Mouse (Mus musculus) MEL (cell line): Measurements from ENCODE around the gene Eif2b1.
"Not testable (repeated sequence)": the region's sequence is repeated elsewhere in the genome, so short reads cannot be mapped to it uniquely, and the experiment has no call there.

Experiments used
- BHLHE40 ChIP-seq: IDR thresholded peaks from 2 replicates; pipeline ENCODE4 v1.6.1; 2012; ENCODE audit warnings: low read depth, mild to moderate bottlenecking, inconsistent platforms, low read length, improper control_type of control experiment, borderline replicate concordance
- CTCF ChIP-seq, 3 experiments: IDR thresholded peaks in 2 of 3; conservative IDR thresholded peaks in 1 of 3; 2 replicates each; pipeline ENCODE4 v1.5.1; 2011 to 2012; ENCODE audit warnings: low read length in 3 of 3, low read depth in 2 of 3, mild to moderate bottlenecking in 2 of 3, improper control_type of control experiment in 1 of 3, inconsistent platforms in 1 of 3, mixed read lengths in 1 of 3, moderate library complexity in 1 of 3; ENCODE audit not compliant: control insufficient read depth in 1 of 3, insufficient read depth in 1 of 3, poor library complexity in 1 of 3, severe bottlenecking in 1 of 3
- E2F4 ChIP-seq: IDR thresholded peaks from 2 replicates; pipeline ENCODE4 v1.6.1; 2011; ENCODE audit warnings: low read depth, low read length, improper control_type of control experiment, borderline replicate concordance
- ELF1 ChIP-seq: IDR thresholded peaks from 2 replicates; pipeline ENCODE4 v1.6.1; 2014; ENCODE audit warnings: low read depth, mild to moderate bottlenecking, inconsistent platforms, low read length, improper control_type of control experiment, moderate library complexity
- GABPA ChIP-seq: IDR thresholded peaks from 2 replicates; pipeline ENCODE4 v1.6.1; 2012; ENCODE audit warnings: low read depth, mild to moderate bottlenecking, inconsistent platforms, low read length, improper control_type of control experiment, moderate library complexity
- GATA1 ChIP-seq: IDR thresholded peaks from 2 replicates; pipeline ENCODE4 v1.6.1; 2011; ENCODE audit warnings: low read depth, low read length, improper control_type of control experiment
- MAFK ChIP-seq: IDR thresholded peaks from 2 replicates; pipeline ENCODE4 v1.6.1; 2011; ENCODE audit warnings: low read depth, mild to moderate bottlenecking, low read length, improper control_type of control experiment, borderline replicate concordance
- MAX ChIP-seq: IDR thresholded peaks from 2 replicates; pipeline ENCODE4 v1.6.1; 2011; ENCODE audit warnings: low read length, improper control_type of control experiment
- NELFE ChIP-seq: IDR thresholded peaks from 2 replicates; pipeline ENCODE4 v1.6.1; 2011; ENCODE audit warnings: low read depth, low read length, improper control_type of control experiment
- NRF1 ChIP-seq: IDR thresholded peaks from 2 replicates; pipeline ENCODE4 v1.6.1; 2014; ENCODE audit warnings: low read depth, mild to moderate bottlenecking, inconsistent platforms, low read length, improper control_type of control experiment, moderate library complexity; ENCODE audit not compliant: poor library complexity, insufficient read depth, severe bottlenecking
- POLR2A ChIP-seq, 2 experiments: IDR thresholded peaks; 2 replicates each; pipeline ENCODE4 v1.6.1; 2011 to 2012; ENCODE audit warnings: low read length in 2 of 2, mild to moderate bottlenecking in 2 of 2, control low read depth in 1 of 2, improper control_type of control experiment in 1 of 2, low read depth in 1 of 2, moderate library complexity in 1 of 2; ENCODE audit not compliant: control insufficient read depth in 1 of 2, insufficient read depth in 1 of 2, poor library complexity in 1 of 2
- POLR2AphosphoS2 ChIP-seq: IDR thresholded peaks from 2 replicates; pipeline ENCODE4 v1.6.1; 2011; ENCODE audit warnings: low read length, improper control_type of control experiment
- TAL1 ChIP-seq: IDR thresholded peaks from 2 replicates; pipeline ENCODE4 v1.6.1; 2012; ENCODE audit warnings: mild to moderate bottlenecking, inconsistent platforms, low read length, moderate library complexity, mixed read lengths

GRCm38 (mm10) chr5:124550737-124551136 is 28.2 kb downstream of the Eif2b1 start:
- TF ChIP-seq POLR2A (IDR thresholded peaks at IDR 0.05; ENCODE audit: control insufficient read depth in 1 of 2, insufficient read depth in 1 of 2, low read depth in 1 of 2, low read length in 2 of 2, poor library complexity in 1 of 2); POLR2AphosphoS2; NRF1; BHLHE40; ELF1; MAFK; CTCF (IDR thresholded peaks at IDR 0.05 in 2 of 3, conservative IDR thresholded peaks at IDR 0.05 in 1 of 3; ENCODE audit: control insufficient read depth in 1 of 3, insufficient read depth in 1 of 3, low read depth in 2 of 3, low read length in 3 of 3, poor library complexity in 1 of 3, severe bottlenecking in 1 of 3); GABPA; MAX; NELFE; TAL1; E2F4; GATA1: not testable (repeated sequence)
